Mouse (Mus musculus) intestine, embryonic 14.5 days (tissue): ENCODE data around the gene Epb41l4b. TPM values are rescaled to one million over a fixed set of nuclear protein-coding genes. Genes with fewer than 3 reads are reported as not detected.
A peak's percentile ranks its signal among the peaks of the same experiment; 100 is the strongest.

Source experiments
- ATAC-seq: fragments of 200-750 bp; cut with Nextera tagmentation; replicated peaks from 2 replicates; pipeline ENCODE4 v1.8.0; 2017; ENCODE audit warnings: low read depth, moderate number of reproducible peaks, moderate TSS enrichment, moderate library complexity; ENCODE audit not compliant: low FRiP score, low TSS enrichment
- DNase-seq: peaks from one replicate; pipeline ENCODE4 v3.0.0-alpha.2; 2018; ENCODE audit warnings: low spot score
- H3K27ac ChIP-seq: fragments of 300-500 bp; sonication (generic); 2 replicates; pipeline ENCODE4 v1.5.1; 2014; ENCODE audit warnings: low read depth, mild to moderate bottlenecking, control low read depth
- H3K27me3 ChIP-seq: fragments of 300-500 bp; sonication (generic); replicated peaks from 2 replicates; pipeline ENCODE4 v1.6.1; 2014; ENCODE audit warnings: low read length, control low read depth; ENCODE audit not compliant: control insufficient read depth, insufficient read depth
- H3K36me3 ChIP-seq: fragments of 300-500 bp; sonication (generic); 2 replicates; pipeline ENCODE4 v1.6.1; 2014; ENCODE audit warnings: low read length, control low read depth; ENCODE audit not compliant: control insufficient read depth, insufficient read depth
- H3K4me1 ChIP-seq: fragments of 300-500 bp; sonication (generic); replicated peaks from 2 replicates; pipeline ENCODE4 v1.6.1; 2014; ENCODE audit warnings: low read length, control low read depth, mixed read lengths; ENCODE audit not compliant: control insufficient read depth, insufficient read depth
- H3K4me2 ChIP-seq: fragments of 300-500 bp; sonication (generic); 2 replicates; pipeline ENCODE4 v1.6.1; 2014; ENCODE audit warnings: low read length
- H3K4me3 ChIP-seq: fragments of 300-500 bp; sonication (generic); 2 replicates; pipeline ENCODE4 v1.5.1; 2014; ENCODE audit warnings: low read depth, low read length, control low read depth, mixed read lengths
- H3K9ac ChIP-seq: fragments of 300-500 bp; sonication (generic); 2 replicates; pipeline ENCODE4 v1.6.1; 2014; ENCODE audit warnings: mild to moderate bottlenecking, low read length
- H3K9me3 ChIP-seq: fragments of 300-500 bp; sonication (generic); 2 replicates; pipeline ENCODE4 v1.6.1; 2016; ENCODE audit warnings: low read length, control low read depth; ENCODE audit not compliant: control insufficient read depth
- WGBS: fragments of 180-500 bp; shearing (Covaris S2); extraction: QIAGEN DNeasy Blood & Tissue Kit; methylation state at CpG from one replicate; pipeline ENCODE4 v1.1.7; 2014; 5-methylcytosine and 5-hydroxymethylcytosine counted together
- polyA plus RNA-seq: library from polyadenylated mRNA; unstranded; fragments of >200 nt; fragmentation: Nextera tagmentation; extraction: Ambion mirVana; gene quantifications from 2 replicates; pipeline ENCODE4 v1.2.1, GENCODE M21; 2014

Gene Epb41l4b
- polyA plus RNA-seq, 1 experiment from 2014 or later = 19.6 TPM

DNA sequence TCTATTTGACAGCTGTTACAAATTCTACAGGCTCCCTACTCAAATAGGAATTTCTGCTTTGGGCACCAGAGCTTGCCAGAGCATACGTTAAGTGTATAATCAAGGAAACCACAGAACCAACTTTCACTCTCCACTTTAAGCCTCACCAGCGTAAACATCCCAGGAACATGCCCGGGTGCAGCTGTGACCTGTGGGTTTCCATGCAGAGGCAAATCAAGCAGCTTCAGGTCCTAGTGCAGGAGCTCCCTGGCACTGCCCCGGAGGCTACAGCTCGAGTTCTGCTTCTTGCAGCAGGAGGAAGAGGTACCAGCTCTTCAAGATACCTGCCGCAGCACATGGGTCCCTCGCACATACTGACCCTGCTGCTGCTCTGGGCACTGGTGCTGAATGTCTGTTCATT lies 74.8 kb downstream of the Epb41l4b start:
- ATAC-seq (no peak), DNase-seq (no peak)
- Histone ChIP-seq H3K9ac (no peak overlapping the region), H3K27me3 (no peaks in the 10 kb centered on the region), H3K4me2 (no peak overlapping the region), H3K9me3 (no peaks in the 10 kb centered on the region), H3K4me3 (no peak overlapping the region), H3K4me1 (no peaks in the 10 kb centered on the region; the same call in 1 of the 2 replicates), H3K36me3 (no peaks in the 10 kb centered on the region), H3K27ac (no peak overlapping the region)
- WGBS = 53% methylated on average over 7 of the region's 7 CpGs

DNA sequence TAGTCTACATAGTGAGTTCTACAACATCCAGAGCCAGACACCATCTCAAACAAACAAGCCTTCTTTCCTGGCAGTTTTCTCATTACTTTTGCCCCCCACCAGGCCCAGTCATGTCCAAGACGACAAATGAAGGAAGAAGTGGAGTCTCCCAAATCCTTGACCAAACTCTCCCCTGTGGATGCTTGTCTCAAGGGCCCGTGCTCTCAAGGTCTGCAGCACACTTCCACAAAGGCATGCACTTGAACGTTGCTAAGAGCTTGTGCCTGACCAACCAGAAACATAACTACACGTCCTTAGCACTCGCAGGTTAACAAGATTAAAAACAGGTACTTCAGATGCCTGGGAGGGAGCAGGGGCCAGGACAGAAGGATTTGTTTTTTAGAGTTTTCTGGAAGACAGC lies 75.4 kb downstream of the Epb41l4b start:
- H3K27me3 ChIP-seq = no peaks in the 10 kb centered on the region
- no peaks in the 10 kb centered on the region; the same call in 1 of the 2 replicates for H3K4me1 ChIP-seq
- 58% methylated on average over 5 of the region's 5 CpGs for WGBS
- H3K4me2 ChIP-seq = no peak overlapping the region
- no peak overlapping the region for H3K4me3 ChIP-seq
- no peak for DNase-seq
- no peaks in the 10 kb centered on the region for H3K36me3 ChIP-seq
- no peak overlapping the region for H3K27ac ChIP-seq
- H3K9me3 ChIP-seq = no peaks in the 10 kb centered on the region
- ATAC-seq = no peak
- H3K9ac ChIP-seq = no peak overlapping the region

- no peak overlapping the region for H3K27ac ChIP-seq
- no peaks in the 10 kb centered on the region for H3K9me3 ChIP-seq
- H3K4me3 ChIP-seq = no peak overlapping the region
- H3K27me3 ChIP-seq = no peaks in the 10 kb centered on the region
- ATAC-seq = no peak
- 84% methylated on average over 2 of the region's 2 CpGs for WGBS
- no peak overlapping the region for H3K4me2 ChIP-seq
- H3K4me1 ChIP-seq = no peaks in the 10 kb centered on the region; the same call in 1 of the 2 replicates
- no peak overlapping the region for H3K9ac ChIP-seq
- no peaks in the 10 kb centered on the region for H3K36me3 ChIP-seq
- no peak for DNase-seq
Measured at GRCm38 (mm10) chr4:57066936-57067335, 76.3 kb downstream of the Epb41l4b start.

DNA sequence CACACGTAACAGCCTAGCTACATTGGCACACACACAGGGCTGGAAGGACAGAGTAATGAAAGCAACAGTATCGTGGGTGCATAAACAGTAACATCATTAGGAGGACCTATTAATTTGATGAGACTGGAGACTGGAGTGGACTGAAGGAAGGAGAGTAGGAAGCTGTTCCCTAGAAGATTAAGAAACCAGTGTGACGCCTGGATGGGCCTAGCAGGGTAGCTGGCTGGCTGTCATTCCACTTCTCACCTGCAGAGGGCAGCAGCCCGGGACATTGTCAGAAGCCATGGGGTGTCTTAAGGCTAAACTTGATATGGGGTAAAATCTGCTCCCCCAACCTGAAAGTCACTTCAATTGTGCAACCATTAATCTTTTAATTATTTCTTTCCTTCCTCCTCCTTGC lies 78.0 kb downstream of the Epb41l4b start:
- peak; percentile 85 for DNase-seq
- Histone ChIP-seq H3K4me1 (no peaks in the 10 kb centered on the region; the same call in 1 of the 2 replicates), H3K9ac (no peak overlapping the region), H3K9me3 (no peaks in the 10 kb centered on the region), H3K27me3 (no peaks in the 10 kb centered on the region), H3K4me2 (no peak overlapping the region), H3K27ac (no peak overlapping the region), H3K4me3 (no peak overlapping the region), H3K36me3 (no peaks in the 10 kb centered on the region)
- 28% methylated on average over 4 of the region's 4 CpGs for WGBS
- 0 out of 2 replicates have a peak, but pooled peaks have one; percentile 77 for ATAC-seq

GRCm38 (mm10) chr4:57064830-57065229 lies 78.4 kb downstream of the Epb41l4b start:
- H3K4me3 ChIP-seq = no peak overlapping the region
- H3K4me2 ChIP-seq = no peak overlapping the region
- no peak overlapping the region for H3K9ac ChIP-seq
- H3K4me1 ChIP-seq = no peaks in the 10 kb centered on the region; the same call in 1 of the 2 replicates
- no peak overlapping the region for H3K27ac ChIP-seq
- no peaks in the 10 kb centered on the region for H3K27me3 ChIP-seq
- ATAC-seq = 0 out of 2 replicates have a peak, but pooled peaks have one; percentile 40
- H3K36me3 ChIP-seq = no peaks in the 10 kb centered on the region
- no peak for DNase-seq
- H3K9me3 ChIP-seq = no peaks in the 10 kb centered on the region
- 19% methylated on average over 2 of the region's 2 CpGs for WGBS

DNA sequence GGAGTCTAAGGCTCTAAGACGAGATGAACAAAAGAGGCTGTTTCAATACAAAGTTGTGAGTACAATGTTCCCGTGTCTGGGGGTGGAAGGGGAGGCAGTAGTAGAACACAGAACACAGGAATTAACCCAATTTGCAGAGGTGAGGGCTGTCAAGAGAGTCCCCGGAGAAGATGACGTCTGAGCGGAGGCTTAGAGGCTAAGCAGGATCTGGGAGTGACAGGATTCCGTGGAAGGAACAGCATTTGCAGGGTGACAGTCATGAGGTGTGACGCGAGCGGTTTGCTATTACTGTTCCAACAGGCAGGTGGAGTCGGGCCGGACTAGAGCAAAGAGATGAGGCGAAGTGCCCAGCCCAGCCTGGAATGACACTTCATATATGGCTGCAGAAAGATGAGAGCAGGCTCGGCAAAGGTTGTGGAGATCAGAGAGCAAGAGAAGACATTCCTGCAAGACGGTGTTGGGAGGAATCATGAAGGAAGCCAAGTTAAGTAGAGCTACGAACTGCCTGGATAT lies 82.9 kb downstream of the Epb41l4b start:
- Histone ChIP-seq H3K4me2 (no peak overlapping the region), H3K9me3 (no peaks in the 10 kb centered on the region), H3K4me1 (no peaks in the 10 kb centered on the region; the same call in 1 of the 2 replicates), H3K9ac (no peak overlapping the region), H3K4me3 (no peak overlapping the region), H3K27me3 (no peaks in the 10 kb centered on the region), H3K27ac (no peak overlapping the region), H3K36me3 (no peaks in the 10 kb centered on the region)
- no peak for ATAC-seq
- no peak for DNase-seq
- WGBS = 85% methylated on average over 15 of the region's 15 CpGs

GRCm38 (mm10) chr4:57058623-57059022 lies 84.6 kb downstream of the Epb41l4b start:
- no peak overlapping the region for H3K4me2 ChIP-seq
- no peak overlapping the region for H3K9ac ChIP-seq
- no peak overlapping the region for H3K27ac ChIP-seq
- H3K4me3 ChIP-seq = no peak overlapping the region
- no peaks in the 10 kb centered on the region for H3K9me3 ChIP-seq
- no peaks in the 10 kb centered on the region for H3K36me3 ChIP-seq
- ATAC-seq (no peak), DNase-seq (no peak)
- H3K27me3 ChIP-seq = no peaks in the 10 kb centered on the region
- WGBS = 72% methylated on average over 2 of the region's 2 CpGs
- H3K4me1 ChIP-seq = no peaks in the 10 kb centered on the region

DNA sequence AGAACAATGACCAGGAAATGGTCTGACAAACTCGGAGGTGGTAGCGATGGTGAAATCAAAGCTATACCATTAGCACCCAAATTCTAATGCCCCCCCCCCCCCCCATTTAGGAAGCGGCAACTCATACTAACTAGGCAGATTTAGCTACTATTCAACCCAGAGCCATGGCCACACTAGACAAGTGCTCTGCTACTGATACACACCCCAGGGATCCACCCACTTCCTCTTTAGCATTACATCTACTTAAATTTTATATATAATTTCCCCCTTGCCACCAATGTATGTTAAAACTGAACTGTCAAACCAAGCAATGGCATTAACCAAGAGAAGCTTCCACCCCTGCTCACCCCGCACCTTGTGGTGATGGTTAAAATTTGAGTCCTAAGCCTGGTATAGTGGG lies 85.6 kb downstream of the Epb41l4b start:
- H3K9ac ChIP-seq = no peak overlapping the region
- H3K4me1 ChIP-seq = no peaks in the 10 kb centered on the region
- WGBS = 95% methylated on average over 4 of the region's 4 CpGs
- H3K9me3 ChIP-seq = no peaks in the 10 kb centered on the region
- no peak for DNase-seq
- H3K4me3 ChIP-seq = no peak overlapping the region
- no peaks in the 10 kb centered on the region for H3K27me3 ChIP-seq
- H3K36me3 ChIP-seq = no peaks in the 10 kb centered on the region
- ATAC-seq = no peak
- no peak overlapping the region for H3K27ac ChIP-seq
- H3K4me2 ChIP-seq = no peak overlapping the region

GRCm38 (mm10) chr4:57055635-57056034 lies 87.6 kb downstream of the Epb41l4b start:
- Histone ChIP-seq H3K4me1 (no peaks in the 10 kb centered on the region), H3K9ac (no peak overlapping the region), H3K9me3 (no peaks in the 10 kb centered on the region), H3K36me3 (no peaks in the 10 kb centered on the region), H3K4me3 (no peak overlapping the region), H3K4me2 (no peak overlapping the region), H3K27ac (no peak overlapping the region), H3K27me3 (no peaks in the 10 kb centered on the region)
- ATAC-seq = no peak
- DNase-seq = no peak
- WGBS = 76% methylated on average over 7 of the region's 7 CpGs
